Mouse (Mus musculus) bone marrow macrophage, adult 2 months (primary cell): ENCODE data around the gene Bcar1. TPM values are rescaled to one million over a fixed set of nuclear protein-coding genes. Genes with fewer than 3 reads are reported as not detected.

Experiments used
- H3K27ac ChIP-seq: 2 replicates; pipeline ENCODE4 v1.5.1; 2012; ENCODE audit warnings: low read depth, low read length; ENCODE audit not compliant: insufficient read depth
- H3K4me1 ChIP-seq: 2 replicates; pipeline ENCODE4 v1.6.1; 2012; ENCODE audit warnings: low read length; ENCODE audit not compliant: control insufficient read depth, insufficient read depth
- H3K4me3 ChIP-seq: 2 replicates; pipeline ENCODE4 v1.5.1; 2012; ENCODE audit warnings: mild to moderate bottlenecking, low read length, moderate library complexity; ENCODE audit not compliant: insufficient read depth
- CTCF ChIP-seq: IDR thresholded peaks from 2 replicates; pipeline ENCODE4 v1.5.1; 2012; ENCODE audit warnings: low read depth, mild to moderate bottlenecking, low read length, moderate library complexity
- POLR2A ChIP-seq: IDR thresholded peaks from 2 replicates; pipeline ENCODE4 v1.6.1; 2012; ENCODE audit warnings: mild to moderate bottlenecking, low read depth, low read length, borderline replicate concordance
- polyA plus RNA-seq: library from polyadenylated mRNA; stranded (reverse); fragments of >200 nt; gene quantifications from 2 replicates; pipeline ENCODE4 v1.2.4, GENCODE M21; 2012; ENCODE audit not compliant: missing spikeins, insufficient read depth, insufficient read length

The Bcar1 gene
- polyA plus RNA-seq, 1 experiment: 0.40 TPM

DNA sequence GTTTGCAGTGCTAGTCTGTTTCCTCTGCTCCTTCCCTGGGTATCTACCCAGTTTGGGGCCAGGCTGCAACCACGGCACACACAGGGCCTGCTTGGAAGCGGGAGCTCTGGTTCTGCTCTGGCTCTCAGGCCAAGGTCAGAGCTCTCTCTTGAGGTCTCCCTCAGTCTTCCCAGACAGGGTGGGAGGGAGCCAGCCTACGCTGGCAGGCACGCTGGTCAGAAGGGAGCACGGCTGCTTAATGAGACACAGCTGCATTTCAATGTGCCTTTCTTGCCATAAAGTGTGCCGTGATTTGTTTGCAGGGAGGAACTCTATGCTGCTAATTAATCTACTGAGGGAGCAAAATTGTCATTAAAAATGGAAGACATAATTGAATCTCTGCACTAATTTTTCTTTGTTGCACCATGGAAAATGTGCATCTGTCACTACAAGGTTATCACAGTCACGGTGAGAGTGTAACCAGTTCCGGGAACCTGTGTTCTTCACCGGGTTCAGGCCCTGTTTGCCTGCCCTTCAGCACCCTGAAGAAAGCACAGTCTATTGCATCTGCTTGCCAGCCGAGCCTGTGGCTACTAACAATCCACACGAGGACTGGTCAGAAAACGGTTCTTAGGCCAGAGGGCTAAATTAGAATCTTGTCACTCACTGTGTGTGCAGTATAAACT is 26.3 kb upstream of the Bcar1 start:
- Histone ChIP-seq H3K27ac (no peak overlapping the region), H3K4me1 (no peaks in the 10 kb centered on the region), H3K4me3 (no peak overlapping the region)
- no peak for TF ChIP-seq CTCF
- no peak for TF ChIP-seq POLR2A

DNA sequence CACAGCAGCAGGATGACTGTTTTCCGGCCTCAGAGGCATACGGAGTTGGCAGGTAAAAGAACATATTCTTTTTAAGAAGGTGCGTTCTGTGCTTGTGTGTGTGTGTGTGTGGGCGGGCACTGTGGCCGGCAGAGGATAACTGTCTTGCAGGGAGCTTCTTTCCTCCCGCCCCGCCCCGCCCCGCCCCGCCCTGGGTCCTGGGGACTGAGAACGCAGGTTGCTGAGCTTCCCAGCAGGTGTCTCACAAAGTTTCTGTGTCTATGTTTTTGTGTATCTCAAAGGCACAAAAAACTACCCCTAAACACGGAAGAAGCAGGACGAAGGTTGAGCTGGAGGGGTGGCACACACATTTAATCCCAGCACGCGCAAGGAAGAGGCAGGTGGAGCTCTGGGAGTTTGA is 25.7 kb upstream of the Bcar1 start:
- Histone ChIP-seq H3K27ac (no peak overlapping the region), H3K4me3 (no peak overlapping the region), H3K4me1 (no peaks in the 10 kb centered on the region)
- TF ChIP-seq POLR2A (no peak), CTCF (no peak)

DNA sequence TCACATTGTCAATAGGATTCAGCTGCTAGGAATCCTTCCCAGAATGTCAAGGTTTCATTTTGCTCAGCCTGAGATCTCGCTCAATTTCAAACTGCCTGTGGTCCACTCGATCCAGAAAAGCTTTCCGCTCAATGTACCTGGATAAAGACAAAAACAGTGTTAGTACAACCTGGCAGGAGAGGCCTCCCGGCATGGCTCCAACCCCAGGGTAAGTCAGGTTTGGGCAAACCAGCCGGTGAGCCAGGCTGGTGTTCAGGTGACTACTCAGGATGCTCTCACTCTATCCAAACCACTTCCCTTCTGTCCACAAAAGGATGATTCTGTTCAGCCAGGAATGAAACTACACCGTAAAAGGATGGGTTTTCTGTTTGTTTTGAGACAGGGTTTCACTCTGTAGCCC is 25.0 kb upstream of the Bcar1 start:
- no peak overlapping the region for H3K27ac ChIP-seq
- TF ChIP-seq CTCF (no peak), POLR2A (no peak)
- no peak overlapping the region for H3K4me3 ChIP-seq

DNA sequence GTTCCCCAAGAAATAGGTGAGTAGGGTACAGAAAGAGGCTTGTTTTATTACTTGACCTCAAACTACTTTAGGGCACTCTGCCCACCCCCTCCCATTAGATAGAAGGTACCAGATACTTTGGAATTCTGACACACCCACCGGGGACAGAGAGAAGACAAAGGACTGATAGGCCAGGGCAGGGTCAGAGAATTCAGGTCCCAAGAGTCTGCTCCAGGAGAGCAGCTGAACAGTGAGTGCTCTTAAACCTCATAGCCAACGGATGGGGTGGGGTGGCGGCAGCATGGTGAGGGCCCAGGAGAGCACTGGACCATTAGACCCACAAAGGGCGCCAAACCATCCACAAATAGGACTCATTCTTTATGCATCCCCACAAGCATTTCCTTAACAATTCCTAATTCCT is 22.0 kb upstream of the Bcar1 start:
- Histone ChIP-seq H3K27ac (no peak overlapping the region), H3K4me1 (no peaks in the 10 kb centered on the region), H3K4me3 (no peak overlapping the region)
- no peak for TF ChIP-seq CTCF
- TF ChIP-seq POLR2A: no peak

More for the DNA sequence above, 25.0 kb upstream of the Bcar1 start:
- H3K4me1 ChIP-seq: no peaks in the 10 kb centered on the region

DNA sequence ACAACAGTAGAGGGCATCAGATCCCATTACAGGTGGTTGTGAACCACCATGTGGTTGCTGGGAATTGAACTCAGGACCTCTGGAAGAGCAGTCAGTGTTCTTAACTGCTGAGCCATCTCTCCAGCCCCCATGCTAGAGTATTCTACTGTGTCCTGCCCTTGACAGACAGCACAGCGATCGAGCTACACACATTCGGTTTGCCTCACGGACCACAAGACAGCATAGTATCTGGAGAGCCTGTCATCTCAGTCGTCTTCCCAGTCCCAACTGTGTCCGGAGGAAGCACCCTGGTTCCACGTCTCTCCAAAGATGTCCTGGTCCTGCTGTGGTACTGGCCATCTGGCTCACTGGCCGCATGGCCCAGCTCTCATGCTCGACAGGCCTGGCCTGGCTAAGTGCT is 21.5 kb upstream of the Bcar1 start:
- H3K27ac ChIP-seq: no peak overlapping the region
- no peak overlapping the region for H3K4me3 ChIP-seq
- TF ChIP-seq POLR2A (no peak), CTCF (no peak)

GRCm38 (mm10) chr8:111760708-111761107 is 17.1 kb upstream of the Bcar1 start:
- no peak overlapping the region for H3K27ac ChIP-seq
- TF ChIP-seq POLR2A: no peak
- no peak for TF ChIP-seq CTCF
- H3K4me3 ChIP-seq: no peak overlapping the region
- H3K4me1 ChIP-seq: no peaks in the 10 kb centered on the region

More for the DNA sequence above, 21.5 kb upstream of the Bcar1 start:
- H3K4me1 ChIP-seq: no peaks in the 10 kb centered on the region

GRCm38 (mm10) chr8:111758817-111759216 is 15.2 kb upstream of the Bcar1 start:
- TF ChIP-seq POLR2A: no peak
- TF ChIP-seq CTCF: no peak
- no peaks in the 10 kb centered on the region for H3K4me1 ChIP-seq
- H3K4me3 ChIP-seq: no peak overlapping the region
- H3K27ac ChIP-seq: no peak overlapping the region

DNA sequence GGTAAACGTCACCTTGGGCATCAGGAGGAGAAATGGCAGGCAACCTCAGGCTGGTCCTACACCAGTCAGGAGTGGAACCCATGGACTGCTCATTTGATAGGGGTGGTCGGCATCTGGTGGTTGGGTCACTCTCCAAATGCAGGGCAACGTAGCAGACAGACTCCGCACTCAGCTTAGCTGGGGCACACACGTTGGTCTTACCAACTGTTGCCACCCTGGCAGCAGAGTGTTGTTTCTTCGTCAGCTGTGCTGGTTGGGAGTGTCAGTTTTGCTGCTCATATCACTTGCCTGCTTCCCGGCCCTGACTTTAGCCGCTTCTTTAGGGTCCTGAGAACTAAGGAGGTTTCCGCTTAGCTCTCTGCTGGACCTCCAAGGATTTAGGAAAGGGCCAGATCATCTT is 14.0 kb upstream of the Bcar1 start:
- no peak overlapping the region for H3K4me3 ChIP-seq
- TF ChIP-seq POLR2A (no peak), CTCF (no peak)

DNA sequence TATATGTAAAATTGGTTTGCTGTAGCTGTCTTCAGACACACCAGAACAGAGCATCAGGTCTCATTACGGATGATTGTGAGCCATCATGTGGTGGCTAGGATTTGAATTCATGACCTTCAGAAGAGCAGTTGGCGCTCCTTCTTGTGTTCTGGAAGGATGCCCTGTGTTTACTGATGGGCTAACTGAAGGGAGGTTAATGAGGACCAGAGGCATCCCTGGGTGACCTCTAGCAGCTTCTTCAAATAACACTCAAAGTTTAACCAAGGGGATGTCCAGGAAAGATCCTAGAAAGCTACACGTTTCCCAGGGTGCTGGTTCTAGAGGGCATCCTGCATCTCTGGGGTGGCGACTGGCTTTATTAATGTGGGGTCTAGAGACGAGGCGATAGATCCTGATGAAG is 11.1 kb upstream of the Bcar1 start:
- Histone ChIP-seq H3K4me3 (no peak overlapping the region), H3K4me1 (no peaks in the 10 kb centered on the region), H3K27ac (no peak overlapping the region)
- TF ChIP-seq POLR2A (no peak), CTCF (no peak)

More for the DNA sequence above, 14.0 kb upstream of the Bcar1 start:
- Histone ChIP-seq H3K27ac (no peak overlapping the region), H3K4me1 (no peaks in the 10 kb centered on the region)

DNA sequence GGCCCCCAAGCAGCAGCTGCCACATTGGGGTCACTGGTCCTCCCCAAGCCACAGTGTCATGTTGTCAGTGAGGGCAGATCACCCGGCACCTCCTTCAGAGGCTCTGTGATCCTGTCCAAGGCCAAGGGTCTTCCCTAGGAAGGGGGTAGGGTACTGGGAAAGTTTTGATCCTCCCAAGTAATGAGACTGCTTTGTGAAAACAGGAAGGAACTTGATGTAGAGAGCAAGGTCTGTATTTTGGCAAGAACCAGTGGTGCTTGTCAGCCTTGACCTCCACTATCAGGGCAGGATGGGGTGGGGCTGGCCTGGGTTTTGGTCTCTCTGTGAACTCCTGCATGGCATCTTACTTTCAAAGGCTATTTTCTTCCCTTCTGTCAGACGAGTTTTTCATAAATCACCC is 10.5 kb upstream of the Bcar1 start:
- TF ChIP-seq POLR2A: no peak
- Histone ChIP-seq H3K4me1 (no peaks in the 10 kb centered on the region), H3K27ac (no peak overlapping the region), H3K4me3 (no peak overlapping the region)
